Mouse (Mus musculus): Measurements from ENCODE around the gene Jpt1. TPM values are rescaled to one million over a fixed set of nuclear protein-coding genes. Genes with fewer than 3 reads are reported as not detected.

The Jpt1 gene
- 454 and 496 TPM in 2 replicates for polyA plus RNA-seq (2015; fragmentation: Nextera tagmentation; extraction: Ambion mirVana)

GRCm38 (mm10) chr11:115514238-115514663, at the start of gene Jpt1:
Gene Jpt1, minus strand, starts transcription at chr11:115514387.
- Histone ChIP-seq H3K4me2 (ENCODE audit: low read depth, low read length) (peak within 1 kb of the TSS; percentile 52), H3K27me3 (replicated peaks; ENCODE audit: control insufficient read depth, insufficient read depth, low read length) (no peaks in the 10 kb centered on the region), H3K4me1 (ENCODE audit: control insufficient read depth, insufficient read depth, low read length) (peaks cover 31% of the 10 kb centered on the region), H3K9ac (ENCODE audit: low read depth, low read length) (peak within 1 kb of the TSS; percentile 98), H3K9me3 (ENCODE audit: control insufficient read depth, low read length) (no peaks in the 10 kb centered on the region), H3K4me3 (ENCODE audit: low read length) (peak within 1 kb of the TSS; percentile 98), H3K27ac (ENCODE audit: low read length) (peak within 1 kb of the TSS; percentile 85), H3K36me3 (ENCODE audit: control insufficient read depth, insufficient read depth, low read length) (no peaks in the 10 kb centered on the region)
- WGBS: under 1% methylated on average over 24 of the region's 24 CpGs
- ATAC-seq: peak; percentile 92

GRCm38 (mm10) chr11:115563406-115563805, 49.2 kb upstream of the Jpt1 start:
- H3K9me3 ChIP-seq (ENCODE audit: control insufficient read depth, low read length): no peaks in the 10 kb centered on the region
- H3K36me3 ChIP-seq (ENCODE audit: control insufficient read depth, insufficient read depth, low read length): peaks cover 7% of the 10 kb centered on the region; the same call in 1 of the 2 replicates
- peak overlapping the region; percentile 74 for H3K4me2 ChIP-seq (ENCODE audit: low read depth, low read length)
- H3K9ac ChIP-seq (ENCODE audit: low read depth, low read length): peak overlapping the region; percentile 79
- peak; percentile 61 for ATAC-seq
- H3K4me1 ChIP-seq (ENCODE audit: control insufficient read depth, insufficient read depth, low read length): peaks cover 12% of the 10 kb centered on the region
- H3K4me3 ChIP-seq (ENCODE audit: low read length): peak overlapping the region; percentile 88
- WGBS: 41% methylated on average over 4 of the region's 4 CpGs
- H3K27ac ChIP-seq (ENCODE audit: low read length): peak overlapping the region; percentile 88
- H3K27me3 ChIP-seq (replicated peaks; ENCODE audit: control insufficient read depth, insufficient read depth, low read length): no peaks in the 10 kb centered on the region

GRCm38 (mm10) chr11:115555717-115556116, 41.5 kb upstream of the Jpt1 start:
- no peak for ATAC-seq
- no peaks in the 10 kb centered on the region for H3K27me3 ChIP-seq (replicated peaks; ENCODE audit: control insufficient read depth, insufficient read depth, low read length)
- WGBS: 80% methylated on average over 17 of the region's 17 CpGs

GRCm38 (mm10) chr11:115552783-115553182, 38.6 kb upstream of the Jpt1 start:
- ATAC-seq: no peak
- WGBS: 58% methylated on average over 4 of the region's 4 CpGs
- no peaks in the 10 kb centered on the region for H3K4me1 ChIP-seq (ENCODE audit: control insufficient read depth, insufficient read depth, low read length)

More at GRCm38 (mm10) chr11:115555717-115556116, 41.5 kb upstream of the Jpt1 start:
- no peak overlapping the region for H3K4me2 ChIP-seq (ENCODE audit: low read depth, low read length)
- no peak overlapping the region for H3K4me3 ChIP-seq (ENCODE audit: low read length)
- H3K36me3 ChIP-seq (ENCODE audit: control insufficient read depth, insufficient read depth, low read length): no peaks in the 10 kb centered on the region
- H3K27ac ChIP-seq (ENCODE audit: low read length): no peak overlapping the region
- H3K9me3 ChIP-seq (ENCODE audit: control insufficient read depth, low read length): no peaks in the 10 kb centered on the region
- no peaks in the 10 kb centered on the region for H3K4me1 ChIP-seq (ENCODE audit: control insufficient read depth, insufficient read depth, low read length)
- H3K9ac ChIP-seq (ENCODE audit: low read depth, low read length): no peak overlapping the region

GRCm38 (mm10) chr11:115543571-115543970, 29.4 kb upstream of the Jpt1 start:
- Histone ChIP-seq H3K9ac (ENCODE audit: low read depth, low read length) (no peak overlapping the region), H3K4me3 (ENCODE audit: low read length) (no peak overlapping the region), H3K4me2 (ENCODE audit: low read depth, low read length) (no peak overlapping the region), H3K36me3 (ENCODE audit: control insufficient read depth, insufficient read depth, low read length) (no peaks in the 10 kb centered on the region), H3K27ac (ENCODE audit: low read length) (no peak overlapping the region), H3K27me3 (replicated peaks; ENCODE audit: control insufficient read depth, insufficient read depth, low read length) (no peaks in the 10 kb centered on the region), H3K9me3 (ENCODE audit: control insufficient read depth, low read length) (no peaks in the 10 kb centered on the region), H3K4me1 (ENCODE audit: control insufficient read depth, insufficient read depth, low read length) (no peaks in the 10 kb centered on the region)
- whole genome bisulfite sequencing: 72% methylated on average over 4 of the region's 4 CpGs
- no peak for ATAC-seq

More at GRCm38 (mm10) chr11:115552783-115553182, 38.6 kb upstream of the Jpt1 start:
- Histone ChIP-seq H3K36me3 (ENCODE audit: control insufficient read depth, insufficient read depth, low read length) (no peaks in the 10 kb centered on the region), H3K9me3 (ENCODE audit: control insufficient read depth, low read length) (no peaks in the 10 kb centered on the region), H3K27ac (ENCODE audit: low read length) (no peak overlapping the region), H3K4me2 (ENCODE audit: low read depth, low read length) (no peak overlapping the region), H3K9ac (ENCODE audit: low read depth, low read length) (no peak overlapping the region), H3K27me3 (replicated peaks; ENCODE audit: control insufficient read depth, insufficient read depth, low read length) (no peaks in the 10 kb centered on the region), H3K4me3 (ENCODE audit: low read length) (no peak overlapping the region)

GRCm38 (mm10) chr11:115538045-115538444, 23.9 kb upstream of the Jpt1 start:
- WGBS: 66% methylated on average over 2 of the region's 2 CpGs
- no peaks in the 10 kb centered on the region for H3K36me3 ChIP-seq (ENCODE audit: control insufficient read depth, insufficient read depth, low read length)
- no peak for ATAC-seq

GRCm38 (mm10) chr11:115536856-115537568, 22.8 kb upstream of the Jpt1 start:
- 86% methylated on average over 10 of the region's 10 CpGs for WGBS
- H3K4me1 ChIP-seq (ENCODE audit: control insufficient read depth, insufficient read depth, low read length): no peaks in the 10 kb centered on the region
- peak overlapping the region; percentile 50 for H3K9ac ChIP-seq (ENCODE audit: low read depth, low read length)
- H3K27ac ChIP-seq (ENCODE audit: low read length): peak overlapping the region; percentile 92
- no peaks in the 10 kb centered on the region for H3K9me3 ChIP-seq (ENCODE audit: control insufficient read depth, low read length)
- no peak for ATAC-seq
- H3K27me3 ChIP-seq (replicated peaks; ENCODE audit: control insufficient read depth, insufficient read depth, low read length): no peaks in the 10 kb centered on the region
- peak overlapping the region; percentile 97 for H3K4me3 ChIP-seq (ENCODE audit: low read length)
- H3K4me2 ChIP-seq (ENCODE audit: low read depth, low read length): peak overlapping the region; percentile 64; the same call in 1 of the 2 replicates
- H3K36me3 ChIP-seq (ENCODE audit: control insufficient read depth, insufficient read depth, low read length): no peaks in the 10 kb centered on the region

More at GRCm38 (mm10) chr11:115538045-115538444, 23.9 kb upstream of the Jpt1 start:
- Histone ChIP-seq H3K4me1 (ENCODE audit: control insufficient read depth, insufficient read depth, low read length) (no peaks in the 10 kb centered on the region), H3K4me3 (ENCODE audit: low read length) (no peak overlapping the region), H3K9me3 (ENCODE audit: control insufficient read depth, low read length) (no peaks in the 10 kb centered on the region), H3K27me3 (replicated peaks; ENCODE audit: control insufficient read depth, insufficient read depth, low read length) (no peaks in the 10 kb centered on the region), H3K9ac (ENCODE audit: low read depth, low read length) (no peak overlapping the region), H3K27ac (ENCODE audit: low read length) (no peak overlapping the region), H3K4me2 (ENCODE audit: low read depth, low read length) (no peak overlapping the region)

GRCm38 (mm10) chr11:115536038-115536681, 22.0 kb upstream of the Jpt1 start, which contains the start of gene Sumo2:
Gene Sumo2, minus strand, starts transcription at chr11:115536276.
- peak; percentile 93 for ATAC-seq

GRCm38 (mm10) chr11:115535401-115536037, 21.3 kb upstream of the Jpt1 start:
- Histone ChIP-seq H3K4me2 (ENCODE audit: low read depth, low read length) (peak overlapping the region; percentile 61), H3K9ac (ENCODE audit: low read depth, low read length) (peak overlapping the region; percentile 95), H3K27ac (ENCODE audit: low read length) (peak overlapping the region; percentile 100), H3K27me3 (replicated peaks; ENCODE audit: control insufficient read depth, insufficient read depth, low read length) (no peaks in the 10 kb centered on the region), H3K4me3 (ENCODE audit: low read length) (peak overlapping the region; percentile 97), H3K4me1 (ENCODE audit: control insufficient read depth, insufficient read depth, low read length) (no peaks in the 10 kb centered on the region), H3K9me3 (ENCODE audit: control insufficient read depth, low read length) (no peaks in the 10 kb centered on the region), H3K36me3 (ENCODE audit: control insufficient read depth, insufficient read depth, low read length) (no peaks in the 10 kb centered on the region)
- under 1% methylated on average over 65 of the region's 84 CpGs for WGBS
- peak; percentile 80 for ATAC-seq

More at GRCm38 (mm10) chr11:115536038-115536681, 22.0 kb upstream of the Jpt1 start, which contains the start of gene Sumo2:
- peak within 1 kb of the TSS; percentile 64 for H3K4me2 ChIP-seq (ENCODE audit: low read depth, low read length)
- no peaks in the 10 kb centered on the region for H3K9me3 ChIP-seq (ENCODE audit: control insufficient read depth, low read length)
- peak within 1 kb of the TSS; percentile 100 for H3K27ac ChIP-seq (ENCODE audit: low read length)
- H3K27me3 ChIP-seq (replicated peaks; ENCODE audit: control insufficient read depth, insufficient read depth, low read length): no peaks in the 10 kb centered on the region
- peak within 1 kb of the TSS; percentile 95 for H3K9ac ChIP-seq (ENCODE audit: low read depth, low read length)
- H3K4me3 ChIP-seq (ENCODE audit: low read length): peak within 1 kb of the TSS; percentile 97
- H3K36me3 ChIP-seq (ENCODE audit: control insufficient read depth, insufficient read depth, low read length): no peaks in the 10 kb centered on the region
- no peaks in the 10 kb centered on the region for H3K4me1 ChIP-seq (ENCODE audit: control insufficient read depth, insufficient read depth, low read length)
- WGBS: under 1% methylated on average over 48 of the region's 70 CpGs

Measured in intestine, embryonic 16.5 days (tissue).